23 mouse cellular contexts compared by ENCODE assay signal in the genomic region with DNA sequence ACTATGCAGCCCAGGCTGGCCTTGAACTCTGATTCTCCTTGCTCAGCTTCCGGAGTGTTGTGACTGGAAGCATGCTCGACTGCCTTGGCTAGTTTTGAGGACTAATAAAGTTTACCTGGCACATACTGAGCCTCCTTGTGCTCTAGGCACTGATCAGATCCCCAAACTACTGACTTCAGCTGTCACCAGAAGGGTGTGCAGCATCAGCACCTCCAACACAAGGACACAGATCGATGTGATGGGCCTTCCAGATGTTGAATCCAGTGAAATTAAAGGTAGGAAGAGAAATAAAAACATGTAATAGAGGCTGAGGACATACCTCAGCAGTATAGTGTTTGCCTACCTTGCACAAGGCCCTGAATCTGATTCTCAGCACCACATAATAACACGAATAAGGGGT. TPM values are rescaled to one million over a fixed set of nuclear protein-coding genes. Genes with fewer than 3 reads are reported as not detected.
A peak's percentile ranks its signal among the peaks of the same experiment; 100 is the strongest.
DNase-seq lines count a peak whose midpoint lies in the region; ATAC-seq lines count a peak whose summit lies in the region.
"Had no signal": no experiment of that assay in that cellular context is flagged by ENCODE, and none has a peak within 500 bp of the region (broad histone marks: within the 10 kb centered on the region; RNA-seq: fewer than 3 reads in every experiment).

No protein-coding gene starts in this region.

- peaks cover 11% of the 10 kb centered on the region for H3K4me1 ChIP-seq in forebrain, embryonic 14.5 days (ENCODE audit: control insufficient read depth, insufficient read depth, low read length)
- H3K4me1 ChIP-seq in forebrain, embryonic 15.5 days: peaks cover 21% of the 10 kb centered on the region
- no peaks in the 10 kb centered on the region for H3K4me1 ChIP-seq in kidney, embryonic 14.5 days (ENCODE audit: control insufficient read depth, insufficient read depth, low read length)
- H3K4me1 ChIP-seq in neural tube, embryonic 15.5 days: peaks cover 27% of the 10 kb centered on the region

- H3K9me3 ChIP-seq in forebrain, embryonic 14.5 days (replicated peaks; ENCODE audit: control insufficient read depth, low read length): no peaks in the 10 kb centered on the region
- no peaks in the 10 kb centered on the region for H3K9me3 ChIP-seq in forebrain, embryonic 15.5 days
- no peaks in the 10 kb centered on the region for H3K9me3 ChIP-seq in kidney, embryonic 14.5 days (ENCODE audit: control insufficient read depth, low read length)
- H3K9me3 ChIP-seq in neural tube, embryonic 15.5 days (replicated peaks): no peaks in the 10 kb centered on the region
- H3K9me3 ChIP-seq: heart, embryonic 13.5 days; limb, embryonic 15.5 days; megakaryocyte, embryonic 14.5 days had no signal

- H3K9ac ChIP-seq in forebrain, embryonic 14.5 days (ENCODE audit: low read length): peak overlapping the region; percentile 22; the same call in 1 of the 2 replicates
- H3K9ac ChIP-seq in forebrain, embryonic 15.5 days (replicated peaks): no peak overlapping the region
- no peak overlapping the region for H3K9ac ChIP-seq in kidney, embryonic 14.5 days (ENCODE audit: low read depth, low read length)
- H3K9ac ChIP-seq in neural tube, embryonic 15.5 days (replicated peaks): no peak overlapping the region
- H3K9ac ChIP-seq: limb, embryonic 15.5 days; liver, embryonic 14.5 days had no signal

- no peaks in the 10 kb centered on the region for H3K27me3 ChIP-seq in forebrain, embryonic 14.5 days (replicated peaks; ENCODE audit: control insufficient read depth, insufficient read depth, low read length)
- H3K27me3 ChIP-seq in forebrain, embryonic 15.5 days: no peaks in the 10 kb centered on the region
- no peaks in the 10 kb centered on the region for H3K27me3 ChIP-seq in kidney, embryonic 14.5 days (ENCODE audit: control insufficient read depth, insufficient read depth, low read length)
- no peaks in the 10 kb centered on the region for H3K27me3 ChIP-seq in neural tube, embryonic 15.5 days (replicated peaks)
- H3K27me3 ChIP-seq: heart, embryonic 13.5 days; limb, embryonic 15.5 days; megakaryocyte, embryonic 14.5 days had no signal

- no peak for ATAC-seq in forebrain, embryonic 14.5 days
- no peak for ATAC-seq in forebrain, embryonic 15.5 days (replicated peaks)
- ATAC-seq in kidney, embryonic 14.5 days (ENCODE audit: low FRiP score, low TSS enrichment): no peak
- no peak for ATAC-seq in neural tube, embryonic 15.5 days (ENCODE audit: low FRiP score)
- ATAC-seq: intestine, postnatal 0 days had no signal

- peaks cover 45% of the 10 kb centered on the region for H3K36me3 ChIP-seq in forebrain, embryonic 14.5 days (ENCODE audit: control insufficient read depth, insufficient read depth, low read length)
- peaks cover 41% of the 10 kb centered on the region for H3K36me3 ChIP-seq in forebrain, embryonic 15.5 days
- peaks cover 42% of the 10 kb centered on the region for H3K36me3 ChIP-seq in kidney, embryonic 14.5 days (ENCODE audit: control insufficient read depth, insufficient read depth, low read length)
- peaks cover 43% of the 10 kb centered on the region for H3K36me3 ChIP-seq in neural tube, embryonic 15.5 days

- WGBS in forebrain, embryonic 14.5 days: 95% methylated on average over 4 of the region's 4 CpGs
- 92% methylated on average over 4 of the region's 4 CpGs for WGBS in forebrain, embryonic 15.5 days
- whole genome bisulfite sequencing in kidney, embryonic 14.5 days: 89% methylated on average over 4 of the region's 4 CpGs
- 93% methylated on average over 4 of the region's 4 CpGs for WGBS in neural tube, embryonic 15.5 days

- H3K4me2 ChIP-seq in forebrain, embryonic 14.5 days (ENCODE audit: low read length): no peak overlapping the region
- H3K4me2 ChIP-seq in forebrain, embryonic 15.5 days (replicated peaks): no peak overlapping the region
- no peak overlapping the region for H3K4me2 ChIP-seq in kidney, embryonic 14.5 days (replicated peaks; ENCODE audit: low read depth, low read length)
- 0 out of 2 replicates have a peak overlapping the region, but pooled peaks have one; percentile 72 for H3K4me2 ChIP-seq in neural tube, embryonic 15.5 days

- H3K4me3 ChIP-seq in forebrain, embryonic 14.5 days (ENCODE audit: low read depth, low read length): no peak overlapping the region
- H3K4me3 ChIP-seq in forebrain, embryonic 15.5 days: no peak overlapping the region
- H3K4me3 ChIP-seq in kidney, embryonic 14.5 days (ENCODE audit: low read length): no peak overlapping the region
- no peak overlapping the region for H3K4me3 ChIP-seq in neural tube, embryonic 15.5 days (replicated peaks)
- H3K4me3 ChIP-seq: left cerebral cortex, adult 2 months; limb, embryonic 15.5 days; megakaryocyte, embryonic 14.5 days had no signal

- no peak overlapping the region for H3K27ac ChIP-seq in forebrain, embryonic 14.5 days (ENCODE audit: low read depth, low read length)
- H3K27ac ChIP-seq in forebrain, embryonic 15.5 days (replicated peaks): no peak overlapping the region
- no peak overlapping the region for H3K27ac ChIP-seq in kidney, embryonic 14.5 days (ENCODE audit: low read depth, low read length)
- no peak overlapping the region for H3K27ac ChIP-seq in neural tube, embryonic 15.5 days (replicated peaks)
- H3K27ac ChIP-seq: heart, embryonic 13.5 days; kidney, postnatal 0 days; left cerebral cortex, adult 2 months; limb, embryonic 15.5 days; liver, embryonic 14.5 days; stomach, postnatal 0 days had no signal

- no peak for DNase-seq in forebrain, embryonic 14.5 days (ENCODE audit: low spot score)
- peak; percentile 0 for DNase-seq in kidney, adult 11 months
- peak; percentile 6 to 17 for DNase-seq in right cerebral cortex, postnatal 10 days (ENCODE audit: low spot score in 2 of 2)
- no peak for DNase-seq in right cerebral cortex, postnatal 25 days
- DNase-seq: adrenal gland, postnatal 25 days; cerebellum, adult 8-10 months; gastrocnemius, postnatal 10 days; lung, embryonic 14.5 days; lung, postnatal 36 days had no signal

RNA-seq across cellular contexts. Expression of a gene that starts 1.7 kb away (rescaled TPM):
- not detected in 2 replicates for polyA plus RNA-seq in forebrain, embryonic 14.5 days (2014; fragmentation: Nextera tagmentation; extraction: Ambion mirVana)
- polyA plus RNA-seq in forebrain, embryonic 15.5 days (2015; fragmentation: Nextera tagmentation; extraction: Ambion mirVana): not detected in 2 replicates
- not detected in 2 replicates for polyA plus RNA-seq in kidney, embryonic 14.5 days (2014; fragmentation: Nextera tagmentation; extraction: Ambion mirVana)
- not detected in 2 replicates for polyA plus RNA-seq in neural tube, embryonic 15.5 days (2015; fragmentation: Nextera tagmentation; extraction: Ambion mirVana)
- polyA plus RNA-seq: brain, embryonic 14.5 days; embryonic facial prominence, embryonic 14.5 days; heart, embryonic 13.5 days; intestine, postnatal 0 days; kidney, postnatal 0 days; limb, embryonic 15.5 days; liver, embryonic 14.5 days; lung, embryonic 14.5 days; stomach, postnatal 0 days; urinary bladder, adult 2 months had no signal

RNA-seq across cellular contexts. Expression of a gene that starts 2.1 kb away (rescaled TPM):
- 134 and 141 TPM in 2 replicates for polyA plus RNA-seq in forebrain, embryonic 14.5 days (2014; fragmentation: Nextera tagmentation; extraction: Ambion mirVana)
- 148 and 149 TPM in 2 replicates for polyA plus RNA-seq in forebrain, embryonic 15.5 days (2015; fragmentation: Nextera tagmentation; extraction: Ambion mirVana)
- polyA plus RNA-seq in kidney, embryonic 14.5 days (2014; fragmentation: Nextera tagmentation; extraction: Ambion mirVana): 33.3 and 55.0 TPM in 2 replicates
- polyA plus RNA-seq in neural tube, embryonic 15.5 days (2015; fragmentation: Nextera tagmentation; extraction: Ambion mirVana): 118 and 138 TPM in 2 replicates

RNA-seq across cellular contexts. Expression of a gene that starts 34.6 kb away (rescaled TPM):
- polyA plus RNA-seq in forebrain, embryonic 14.5 days (2014; fragmentation: Nextera tagmentation; extraction: Ambion mirVana): 2.4 and 2.6 TPM in 2 replicates
- polyA plus RNA-seq in forebrain, embryonic 15.5 days (2015; fragmentation: Nextera tagmentation; extraction: Ambion mirVana): 2.5 and 3.1 TPM in 2 replicates
- 0.26 TPM in 1 of 2 replicates, not detected in the other for polyA plus RNA-seq in kidney, embryonic 14.5 days (2014; fragmentation: Nextera tagmentation; extraction: Ambion mirVana)
- 0.09 TPM in 1 of 2 replicates, not detected in the other for polyA plus RNA-seq in neural tube, embryonic 15.5 days (2015; fragmentation: Nextera tagmentation; extraction: Ambion mirVana)
- polyA plus RNA-seq: intestine, postnatal 0 days; liver, embryonic 14.5 days; lung, embryonic 14.5 days; stomach, postnatal 0 days; urinary bladder, adult 2 months had no signal

Comparison
In these comparisons a context has a peak if more than half of its experiments do, and no peak if none do; other contexts are left out.
1. DNase-seq: peak in kidney, adult 11 months (single experiment) and right cerebral cortex, postnatal 10 days (2 of 2); none in forebrain, embryonic 14.5 days (single experiment) and right cerebral cortex, postnatal 25 days (single experiment).